Mouse (Mus musculus) spleen, postnatal 14 days (tissue): ENCODE data around the gene Ncoa3.
A peak's percentile ranks its signal among the peaks of the same experiment; 100 is the strongest.

Experiments
- DNase-seq, 2 experiments: peaks; one replicate each; pipeline ENCODE4 v3.0.0; 2021 to 2022; ENCODE audit warnings: low spot score in 2 of 2

The Ncoa3 gene

GRCm38 (mm10) chr2:166032628-166033027, 40.2 kb downstream of the Ncoa3 start:
- DNase-seq, result no peak

- no peak for DNase-seq
These were observed 42.6 kb downstream of the Ncoa3 start for GRCm38 (mm10) chr2:166034967-166035490.

GRCm38 (mm10) chr2:166035725-166036124, 43.3 kb downstream of the Ncoa3 start:
- peak; percentile 28 to 54 for DNase-seq

- DNase-seq, result no peak
These were observed 47.2 kb downstream of the Ncoa3 start for GRCm38 (mm10) chr2:166039681-166040080.

GRCm38 (mm10) chr2:166042542-166042941, 50.1 kb downstream of the Ncoa3 start:
- DNase-seq, result no peak

GRCm38 (mm10) chr2:166045006-166045405, 52.6 kb downstream of the Ncoa3 start:
- DNase-seq, result no peak

- DNase-seq, result no peak
These were observed 53.4 kb downstream of the Ncoa3 start for GRCm38 (mm10) chr2:166045549-166046501.

- no peak for DNase-seq
These were observed 55.5 kb downstream of the Ncoa3 start for GRCm38 (mm10) chr2:166047931-166048330.

- no peak for DNase-seq
These were observed 56.4 kb downstream of the Ncoa3 start for GRCm38 (mm10) chr2:166048852-166049251.

- DNase-seq, result no peak
These were observed 59.0 kb downstream of the Ncoa3 start for GRCm38 (mm10) chr2:166051421-166051820.

- DNase-seq, result no peak
These were observed 59.5 kb downstream of the Ncoa3 start for GRCm38 (mm10) chr2:166051966-166052365.

GRCm38 (mm10) chr2:166054002-166054539, 61.6 kb downstream of the Ncoa3 start:
- DNase-seq, result no peak

- peak in 1 of 2 experiments; percentile 41 for DNase-seq
These were observed 67.4 kb downstream of the Ncoa3 start for GRCm38 (mm10) chr2:166059684-166060423.

- DNase-seq, result no peak
These were observed 69.6 kb downstream of the Ncoa3 start for GRCm38 (mm10) chr2:166062008-166062407.

GRCm38 (mm10) chr2:166062431-166062830, 70.0 kb downstream of the Ncoa3 start:
- DNase-seq, result no peak

GRCm38 (mm10) chr2:166066434-166066833, 74.0 kb downstream of the Ncoa3 start:
- DNase-seq, result no peak

GRCm38 (mm10) chr2:166068261-166068660, 75.8 kb downstream of the Ncoa3 start:
- DNase-seq, result no peak

GRCm38 (mm10) chr2:166069164-166069563, 76.7 kb downstream of the Ncoa3 start:
- no peak for DNase-seq

GRCm38 (mm10) chr2:166069738-166070137, 77.3 kb downstream of the Ncoa3 start:
- DNase-seq, result no peak

- no peak for DNase-seq
These were observed 79.0 kb downstream of the Ncoa3 start for GRCm38 (mm10) chr2:166071481-166071880.

- no peak for DNase-seq
These were observed 79.5 kb downstream of the Ncoa3 start for GRCm38 (mm10) chr2:166071889-166072288.

- no peak for DNase-seq
These were observed 80.6 kb downstream of the Ncoa3 start for GRCm38 (mm10) chr2:166073082-166073481.
